Mouse (Mus musculus): ENCODE results near the gene D430042O09Rik. TPM values are rescaled to one million over a fixed set of nuclear protein-coding genes. Genes with fewer than 3 reads are reported as not detected.

D430042O09Rik gene
- polyA plus RNA-seq, 1 experiment from 2014 or later = 6.4 TPM

DNA sequence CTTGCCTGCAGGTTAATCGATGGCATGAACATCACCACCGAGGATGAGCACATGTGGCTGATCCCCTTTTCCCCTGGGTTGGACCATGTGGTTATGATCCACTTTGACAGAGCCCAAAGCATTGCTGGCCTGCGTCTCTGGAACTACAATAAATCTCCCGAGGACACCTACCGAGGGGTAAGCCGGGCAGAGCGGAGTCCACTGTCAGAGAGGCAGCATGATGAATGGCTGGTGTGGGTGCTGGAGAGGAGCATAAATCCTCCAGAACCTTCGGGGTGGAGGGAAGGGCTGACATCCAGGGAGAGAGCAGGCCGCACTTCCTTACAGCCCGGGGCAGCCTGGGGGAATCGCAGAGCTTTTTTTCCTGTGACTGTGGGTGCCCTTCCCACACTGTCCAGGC, 157.5 kb downstream of the D430042O09Rik start:
- Histone ChIP-seq H3K4me2 (ENCODE audit: low read length) (no peak overlapping the region), H3K9ac (ENCODE audit: low read depth, low read length) (no peak overlapping the region), H3K4me1 (ENCODE audit: control insufficient read depth, insufficient read depth, low read length) (no peaks in the 10 kb centered on the region), H3K27ac (ENCODE audit: low read length) (no peak overlapping the region), H3K27me3 (ENCODE audit: control insufficient read depth, insufficient read depth, low read depth, low read length) (no peaks in the 10 kb centered on the region), H3K9me3 (replicated peaks; ENCODE audit: control insufficient read depth, low read length, poor library complexity, severe bottlenecking) (no peaks in the 10 kb centered on the region), H3K4me3 (ENCODE audit: low read depth, low read length) (no peak overlapping the region), H3K36me3 (ENCODE audit: control insufficient read depth, insufficient read depth, low read length) (peaks cover 2% of the 10 kb centered on the region; the same call in 1 of the 2 replicates)
- 60% methylated on average over 11 of the region's 11 CpGs for WGBS
- ATAC-seq = no peak

DNA sequence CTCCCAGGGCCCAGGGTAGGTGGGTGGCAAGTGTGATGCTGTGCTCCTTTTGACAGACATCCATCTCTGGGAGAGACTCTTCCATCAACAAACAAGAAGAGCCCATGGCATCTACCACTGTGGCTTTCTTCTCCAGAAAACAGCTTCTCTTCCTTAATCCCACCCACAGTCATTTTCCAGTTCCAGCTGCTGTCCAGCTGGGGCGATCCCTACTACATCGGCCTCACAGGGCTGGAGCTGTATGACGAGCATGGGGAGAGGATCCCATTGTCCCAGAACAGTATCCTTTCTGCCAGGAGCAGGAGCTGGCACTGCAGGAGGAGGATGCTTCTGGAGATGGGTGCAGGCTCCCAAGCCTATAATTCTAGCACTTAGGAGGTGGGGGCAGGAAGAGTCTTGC, 160.9 kb downstream of the D430042O09Rik start:
- Histone ChIP-seq H3K4me3 (ENCODE audit: low read depth, low read length) (no peak overlapping the region), H3K9ac (ENCODE audit: low read depth, low read length) (no peak overlapping the region), H3K9me3 (replicated peaks; ENCODE audit: control insufficient read depth, low read length, poor library complexity, severe bottlenecking) (no peaks in the 10 kb centered on the region), H3K4me1 (ENCODE audit: control insufficient read depth, insufficient read depth, low read length) (peaks cover 16% of the 10 kb centered on the region), H3K27ac (ENCODE audit: low read length) (no peak overlapping the region), H3K4me2 (ENCODE audit: low read length) (no peak overlapping the region), H3K27me3 (ENCODE audit: control insufficient read depth, insufficient read depth, low read depth, low read length) (no peaks in the 10 kb centered on the region), H3K36me3 (ENCODE audit: control insufficient read depth, insufficient read depth, low read length) (no peaks in the 10 kb centered on the region; the same call in 1 of the 2 replicates)
- WGBS = 78% methylated on average over 3 of the region's 3 CpGs
- no peak for ATAC-seq

DNA sequence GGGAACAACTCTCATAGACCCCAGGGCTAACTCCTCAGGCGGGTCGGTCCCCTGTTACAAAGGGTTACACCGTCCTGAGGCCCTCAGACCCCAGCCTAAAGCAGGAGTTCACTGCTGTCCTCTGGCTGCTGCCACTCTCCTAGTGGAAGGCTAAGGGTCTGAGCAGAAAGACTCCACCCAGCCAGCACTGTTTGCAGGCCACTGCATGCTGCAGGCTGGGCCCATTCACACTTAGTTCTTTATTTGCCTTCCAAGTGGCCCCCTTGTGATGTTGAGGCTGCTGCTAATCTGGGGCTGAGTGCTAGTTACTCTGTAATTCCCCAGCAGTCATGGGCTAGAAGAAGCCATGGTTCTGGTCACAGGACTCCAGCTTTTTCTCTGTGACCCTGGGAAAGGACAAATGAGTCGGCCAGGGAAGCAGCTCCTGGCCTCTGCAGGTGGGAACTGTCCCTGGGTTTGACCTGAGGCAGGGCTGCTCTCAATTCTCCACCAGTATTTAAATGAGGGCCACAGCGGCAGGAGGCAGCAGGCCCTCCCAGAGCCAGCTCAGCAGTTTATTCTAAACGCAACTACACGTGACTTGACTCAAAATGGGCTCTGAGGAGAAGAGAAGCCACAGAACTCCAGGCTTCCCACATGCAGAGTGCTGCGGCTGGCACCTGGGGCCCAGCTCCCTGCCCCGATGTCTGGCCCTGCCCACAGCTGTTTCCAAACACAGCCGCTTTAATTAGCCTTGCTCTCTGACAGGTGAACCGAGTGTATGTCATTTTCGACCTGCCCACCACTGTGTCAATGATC, 163.9 kb downstream of the D430042O09Rik start:
- peak; percentile 67 for ATAC-seq
- H3K27me3 ChIP-seq (ENCODE audit: control insufficient read depth, insufficient read depth, low read depth, low read length) = no peaks in the 10 kb centered on the region
- WGBS = 17% methylated on average over 12 of the region's 12 CpGs

DNA sequence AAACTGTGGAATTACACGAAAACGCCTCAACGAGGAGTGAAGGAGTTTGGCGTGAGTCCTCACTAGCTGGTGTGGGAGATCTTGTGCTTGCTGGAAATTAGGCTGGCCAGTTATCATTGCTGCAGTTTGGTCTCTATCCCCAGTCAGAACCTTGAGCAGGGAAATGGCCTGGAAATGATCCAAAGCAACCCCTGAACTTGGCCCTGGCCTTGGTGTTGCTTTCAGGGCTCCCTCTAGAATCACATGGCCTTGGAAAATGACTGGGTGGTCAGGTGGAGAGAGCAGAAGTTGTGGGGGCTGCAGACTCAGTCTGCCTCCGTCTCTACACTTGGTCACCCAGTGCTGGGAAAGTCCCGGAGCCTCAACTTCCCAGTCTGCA, 164.5 kb downstream of the D430042O09Rik start:
- H3K36me3 ChIP-seq (ENCODE audit: control insufficient read depth, insufficient read depth, low read length) = no peaks in the 10 kb centered on the region
- no peak overlapping the region for H3K4me3 ChIP-seq (ENCODE audit: low read depth, low read length)
- ATAC-seq = peak; percentile 15; the same call in 1 of the 2 replicates
- peaks cover 16% of the 10 kb centered on the region for H3K4me1 ChIP-seq (ENCODE audit: control insufficient read depth, insufficient read depth, low read length)
- no peaks in the 10 kb centered on the region for H3K27me3 ChIP-seq (ENCODE audit: control insufficient read depth, insufficient read depth, low read depth, low read length)
- H3K9ac ChIP-seq (ENCODE audit: low read depth, low read length) = no peak overlapping the region
- 46% methylated on average over 6 of the region's 6 CpGs for WGBS
- H3K27ac ChIP-seq (ENCODE audit: low read length) = peak overlapping the region; percentile 4
- no peak overlapping the region for H3K4me2 ChIP-seq (ENCODE audit: low read length)
- no peaks in the 10 kb centered on the region for H3K9me3 ChIP-seq (replicated peaks; ENCODE audit: control insufficient read depth, low read length, poor library complexity, severe bottlenecking)

More for the DNA sequence above, 163.9 kb downstream of the D430042O09Rik start:
- peaks cover 16% of the 10 kb centered on the region for H3K4me1 ChIP-seq (ENCODE audit: control insufficient read depth, insufficient read depth, low read length)
- peak overlapping the region; percentile 15; the same call in 1 of the 2 replicates for H3K9ac ChIP-seq (ENCODE audit: low read depth, low read length)
- peak overlapping the region; percentile 4 for H3K27ac ChIP-seq (ENCODE audit: low read length)
- no peaks in the 10 kb centered on the region for H3K36me3 ChIP-seq (ENCODE audit: control insufficient read depth, insufficient read depth, low read length)
- H3K4me2 ChIP-seq (ENCODE audit: low read length) = no peak overlapping the region
- no peak overlapping the region for H3K4me3 ChIP-seq (ENCODE audit: low read depth, low read length)
- no peaks in the 10 kb centered on the region for H3K9me3 ChIP-seq (replicated peaks; ENCODE audit: control insufficient read depth, low read length, poor library complexity, severe bottlenecking)

DNA sequence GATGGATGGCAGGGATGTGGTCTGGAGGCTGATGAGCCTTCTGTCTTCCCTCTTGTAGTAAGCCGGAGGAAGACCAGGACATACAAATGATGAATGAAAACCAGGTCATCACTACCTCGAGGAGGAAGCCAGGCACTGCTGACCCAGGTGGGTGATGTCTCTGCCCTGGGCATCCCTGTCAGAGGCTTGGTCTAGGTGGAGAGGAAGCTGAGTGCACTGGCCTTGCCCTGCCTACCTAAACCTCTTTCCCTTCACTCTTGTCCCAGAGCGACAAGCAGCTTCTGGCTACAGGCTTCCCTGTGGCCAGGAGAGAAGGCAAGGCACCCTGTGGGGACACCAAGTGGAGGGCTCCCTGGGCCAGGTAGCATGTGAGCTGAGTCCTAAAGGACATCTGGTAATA, 165.2 kb downstream of the D430042O09Rik start:
- Histone ChIP-seq H3K27ac (ENCODE audit: low read length) (no peak overlapping the region), H3K27me3 (ENCODE audit: control insufficient read depth, insufficient read depth, low read depth, low read length) (no peaks in the 10 kb centered on the region), H3K9me3 (replicated peaks; ENCODE audit: control insufficient read depth, low read length, poor library complexity, severe bottlenecking) (no peaks in the 10 kb centered on the region), H3K36me3 (ENCODE audit: control insufficient read depth, insufficient read depth, low read length) (no peaks in the 10 kb centered on the region), H3K4me3 (ENCODE audit: low read depth, low read length) (no peak overlapping the region), H3K4me1 (ENCODE audit: control insufficient read depth, insufficient read depth, low read length) (peaks cover 16% of the 10 kb centered on the region), H3K4me2 (ENCODE audit: low read length) (no peak overlapping the region), H3K9ac (ENCODE audit: low read depth, low read length) (no peak overlapping the region)
- 81% methylated on average over 3 of the region's 3 CpGs for WGBS
- no peak for ATAC-seq

DNA sequence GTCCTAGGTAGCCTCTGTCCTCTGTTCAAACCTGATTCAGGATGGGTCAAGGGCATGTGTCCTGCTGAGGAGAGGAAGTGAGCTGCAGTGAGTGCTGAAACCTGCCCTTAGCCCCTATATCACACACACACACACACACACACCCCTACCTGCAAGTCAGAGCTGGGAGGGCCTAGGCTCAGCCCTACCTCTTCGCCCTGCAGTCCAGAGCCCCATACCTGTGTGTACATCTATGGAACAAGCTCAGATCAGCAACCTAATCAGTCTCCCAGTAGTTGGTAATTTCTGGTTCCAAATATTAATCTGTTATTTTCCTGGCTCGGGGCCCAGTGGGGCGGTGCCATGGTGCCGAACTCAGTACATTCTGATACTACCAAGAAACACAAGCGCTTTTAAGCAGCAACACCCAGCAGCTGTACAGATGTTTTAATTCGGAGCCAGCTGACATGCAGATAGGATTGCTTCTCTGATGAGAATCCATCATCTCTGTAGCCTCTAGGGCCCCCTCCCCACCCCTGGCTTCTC, 166.3 kb downstream of the D430042O09Rik start:
- H3K27ac ChIP-seq (ENCODE audit: low read length) = no peak overlapping the region

DNA sequence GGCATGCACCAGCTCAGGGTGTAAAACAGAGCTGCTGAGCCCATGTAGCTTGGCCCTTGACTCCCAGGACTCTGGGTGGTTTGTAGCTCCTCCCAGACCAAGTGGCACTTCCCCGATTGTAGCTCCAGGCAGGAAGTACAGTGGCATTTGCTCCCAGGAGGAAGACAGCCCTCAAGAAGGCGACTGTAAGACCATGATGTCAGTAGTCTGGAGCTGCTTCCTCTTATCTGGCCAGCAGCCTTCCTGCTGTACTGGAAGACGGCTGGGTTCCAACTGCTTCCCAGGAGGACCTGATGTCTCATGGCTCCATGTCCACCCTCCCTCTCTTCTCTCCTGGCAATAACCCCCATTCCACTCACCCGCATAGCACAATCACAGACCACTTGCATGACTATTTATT, 170.4 kb downstream of the D430042O09Rik start:
- 82% methylated on average over 4 of the region's 4 CpGs for WGBS
- ATAC-seq = no peak
- Histone ChIP-seq H3K4me1 (ENCODE audit: control insufficient read depth, insufficient read depth, low read length) (no peaks in the 10 kb centered on the region), H3K27ac (ENCODE audit: low read length) (no peak overlapping the region), H3K36me3 (ENCODE audit: control insufficient read depth, insufficient read depth, low read length) (no peaks in the 10 kb centered on the region), H3K9ac (ENCODE audit: low read depth, low read length) (no peak overlapping the region), H3K9me3 (replicated peaks; ENCODE audit: control insufficient read depth, low read length, poor library complexity, severe bottlenecking) (no peaks in the 10 kb centered on the region), H3K4me3 (ENCODE audit: low read depth, low read length) (no peak overlapping the region), H3K27me3 (ENCODE audit: control insufficient read depth, insufficient read depth, low read depth, low read length) (no peaks in the 10 kb centered on the region), H3K4me2 (ENCODE audit: low read length) (no peak overlapping the region)

More for the DNA sequence above, 166.3 kb downstream of the D430042O09Rik start:
- no peaks in the 10 kb centered on the region for H3K36me3 ChIP-seq (ENCODE audit: control insufficient read depth, insufficient read depth, low read length)
- 0 out of 2 replicates have a peak, but pooled peaks have one; percentile 4 for ATAC-seq
- H3K9ac ChIP-seq (ENCODE audit: low read depth, low read length) = no peak overlapping the region
- H3K4me2 ChIP-seq (ENCODE audit: low read length) = no peak overlapping the region
- no peak overlapping the region for H3K4me3 ChIP-seq (ENCODE audit: low read depth, low read length)
- H3K27me3 ChIP-seq (ENCODE audit: control insufficient read depth, insufficient read depth, low read depth, low read length) = no peaks in the 10 kb centered on the region
- no peaks in the 10 kb centered on the region for H3K9me3 ChIP-seq (replicated peaks; ENCODE audit: control insufficient read depth, low read length, poor library complexity, severe bottlenecking)
- H3K4me1 ChIP-seq (ENCODE audit: control insufficient read depth, insufficient read depth, low read length) = peaks cover 16% of the 10 kb centered on the region
- 89% methylated on average over 6 of the region's 6 CpGs for WGBS

DNA sequence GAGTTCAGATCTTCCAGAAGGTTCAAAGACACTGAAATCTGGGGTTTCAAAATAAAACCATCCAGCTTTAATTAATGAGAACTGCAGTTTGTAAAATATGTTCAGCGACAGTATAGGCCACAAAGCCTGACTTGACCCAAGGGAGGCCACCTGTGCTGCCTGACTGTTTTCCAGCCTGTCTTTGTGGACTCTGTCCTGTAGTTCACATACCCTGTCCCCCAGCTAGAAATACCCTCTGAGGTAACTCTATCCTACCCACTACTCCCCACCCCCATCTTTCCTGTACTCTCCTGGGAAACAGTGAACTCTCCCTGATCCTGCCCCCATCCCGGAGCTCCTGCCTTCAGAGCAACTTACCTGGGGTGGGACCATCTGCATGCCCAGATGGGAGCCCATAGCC, 175.5 kb downstream of the D430042O09Rik start:
- Histone ChIP-seq H3K4me2 (ENCODE audit: low read length) (no peak overlapping the region), H3K36me3 (ENCODE audit: control insufficient read depth, insufficient read depth, low read length) (no peaks in the 10 kb centered on the region), H3K27ac (ENCODE audit: low read length) (no peak overlapping the region), H3K4me1 (ENCODE audit: control insufficient read depth, insufficient read depth, low read length) (peaks cover 16% of the 10 kb centered on the region), H3K9me3 (replicated peaks; ENCODE audit: control insufficient read depth, low read length, poor library complexity, severe bottlenecking) (no peaks in the 10 kb centered on the region), H3K4me3 (ENCODE audit: low read depth, low read length) (no peak overlapping the region), H3K9ac (ENCODE audit: low read depth, low read length) (no peak overlapping the region), H3K27me3 (ENCODE audit: control insufficient read depth, insufficient read depth, low read depth, low read length) (no peaks in the 10 kb centered on the region)
- ATAC-seq = no peak
- 83% methylated on average over 2 of the region's 2 CpGs for WGBS

DNA sequence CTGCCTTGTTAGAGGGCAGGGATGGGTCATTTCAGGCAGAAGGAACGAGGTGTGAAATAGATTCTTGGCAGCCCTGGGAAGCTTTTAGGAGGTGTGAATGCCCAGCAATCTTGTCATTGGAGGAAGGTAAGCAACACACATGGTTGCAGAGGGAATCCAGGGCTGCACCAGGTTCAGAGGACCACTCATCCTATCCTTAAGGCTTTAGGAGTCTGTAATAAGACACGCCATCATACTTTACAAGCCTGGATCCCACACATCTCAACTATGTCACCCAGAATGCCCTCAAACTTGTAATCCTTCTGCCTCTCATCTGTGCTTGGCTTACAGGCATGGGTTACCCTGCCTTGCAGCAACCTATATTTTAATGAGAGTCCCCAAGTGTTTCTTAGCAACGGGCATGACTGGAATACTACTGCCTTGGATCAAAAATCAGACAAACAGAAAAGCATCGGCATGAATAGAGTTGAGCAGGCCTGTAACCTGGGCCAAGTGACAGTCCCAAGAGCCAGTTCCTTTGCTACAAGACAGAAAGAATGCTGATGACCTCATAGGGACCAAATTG, 178.5 kb downstream of the D430042O09Rik start:
- H3K4me1 ChIP-seq (ENCODE audit: control insufficient read depth, insufficient read depth, low read length) = peaks cover 20% of the 10 kb centered on the region
- WGBS = 55% methylated on average over 4 of the region's 4 CpGs
- H3K36me3 ChIP-seq (ENCODE audit: control insufficient read depth, insufficient read depth, low read length) = no peaks in the 10 kb centered on the region
- H3K4me3 ChIP-seq (ENCODE audit: low read depth, low read length) = no peak overlapping the region
- no peaks in the 10 kb centered on the region for H3K9me3 ChIP-seq (replicated peaks; ENCODE audit: control insufficient read depth, low read length, poor library complexity, severe bottlenecking)
- no peak overlapping the region for H3K9ac ChIP-seq (ENCODE audit: low read depth, low read length)
- H3K27me3 ChIP-seq (ENCODE audit: control insufficient read depth, insufficient read depth, low read depth, low read length) = no peaks in the 10 kb centered on the region
- no peak overlapping the region for H3K4me2 ChIP-seq (ENCODE audit: low read length)
- no peak overlapping the region for H3K27ac ChIP-seq (ENCODE audit: low read length)
- ATAC-seq = peak; percentile 26; the same call in 1 of the 2 replicates

Measured in midbrain, embryonic 16.5 days (tissue).